Mouse (Mus musculus) olfactory bulb, adult 2 months (tissue): Measurements from ENCODE around the gene Myzap.

ENCODE experiments used
- CTCF ChIP-seq: fragments of 200-500 bp; IDR thresholded peaks from 2 replicates; pipeline ENCODE4 v1.5.1; 2012; ENCODE audit warnings: low read depth, mild to moderate bottlenecking, low read length, moderate library complexity; ENCODE audit not compliant: insufficient read depth
- POLR2A ChIP-seq: fragments of 200-500 bp; IDR thresholded peaks from 2 replicates; pipeline ENCODE4 v1.6.1; 2012; ENCODE audit warnings: mild to moderate bottlenecking, low read depth, low read length, moderate library complexity; ENCODE audit not compliant: insufficient read depth

DNA sequence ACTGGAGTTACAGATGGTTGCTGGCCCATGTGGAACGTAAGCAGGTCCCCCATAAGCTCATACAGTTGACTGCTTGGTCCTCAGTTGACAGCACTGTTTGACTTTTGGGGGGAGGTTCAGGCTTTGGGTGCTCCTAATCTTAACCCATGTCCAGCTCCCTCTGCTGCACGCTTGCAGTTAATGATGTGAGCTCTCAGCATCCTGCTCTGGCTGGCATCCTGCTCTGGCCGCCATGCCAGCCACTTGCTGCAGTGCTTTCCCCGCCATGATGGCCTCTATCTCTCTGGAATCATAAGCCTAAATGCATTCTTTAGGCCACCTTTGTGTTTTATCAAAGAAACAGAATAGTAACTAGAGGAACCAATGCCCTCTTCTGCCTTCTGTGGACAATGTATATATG lies 116.6 kb downstream of the Myzap start:
- no peak for TF ChIP-seq CTCF
- no peak for TF ChIP-seq POLR2A
